Mouse (Mus musculus): ENCODE data around the gene Clrn1. TPM values are rescaled to one million over a fixed set of nuclear protein-coding genes. Genes with fewer than 3 reads are reported as not detected.

Clrn1 gene
- 0.09 TPM for polyA plus RNA-seq (2014; fragmentation: Illumina TruSeq; extraction: RNeasy Lipid Tissue Mini Kit (QIAGEN cat#74804); ENCODE audit: low read depth, low replicate concordance)

GRCm38 (mm10) chr3:58884801-58885573, at the start of gene Clrn1:
Gene Clrn1, minus strand, starts transcription at chr3:58885340.

DNA sequence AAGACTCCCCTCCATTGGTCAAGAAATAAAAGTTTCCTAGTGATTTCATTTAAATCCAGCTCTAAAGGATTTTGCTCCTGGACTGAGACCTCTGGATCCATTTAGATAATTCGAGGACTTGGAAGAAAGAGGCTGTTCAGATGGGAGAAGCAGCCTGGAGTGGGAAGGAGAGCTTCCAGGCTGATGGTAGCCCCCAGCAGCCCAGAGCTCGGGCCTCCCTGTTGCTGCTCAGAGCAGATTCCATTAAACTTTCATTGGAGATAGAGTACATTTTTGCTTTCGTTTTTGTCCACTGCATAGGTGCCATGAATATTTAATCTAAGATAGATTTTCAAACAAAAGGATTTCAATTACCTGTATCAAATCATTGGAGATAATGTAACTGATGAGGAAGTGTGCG, 62.9 kb downstream of the Clrn1 start, which contains the start of gene Mindy4b-ps:
Gene Mindy4b-ps, minus strand, starts transcription at position 101 of the 400 bp plus-strand sequence.

Other genes starting within 250 kb of the Clrn1 start
- gene Erich6, start 248.1 kb downstream of the Clrn1 start, polyA plus RNA-seq (2014; fragmentation: Illumina TruSeq; extraction: RNeasy Lipid Tissue Mini Kit (QIAGEN cat#74804); ENCODE audit: low read depth, low replicate concordance) = 1.8 TPM
- 7.6 TPM for gene Siah2, start 192.9 kb downstream of the Clrn1 start, polyA plus RNA-seq (2014; fragmentation: Illumina TruSeq; extraction: RNeasy Lipid Tissue Mini Kit (QIAGEN cat#74804); ENCODE audit: low read depth, low replicate concordance)
- not detected for gene Mindy4b-ps, start 63.0 kb downstream of the Clrn1 start, polyA plus RNA-seq (2014; fragmentation: Illumina TruSeq; extraction: RNeasy Lipid Tissue Mini Kit (QIAGEN cat#74804); ENCODE audit: low read depth, low replicate concordance)
- gene Med12l, start 120.5 kb upstream of the Clrn1 start, polyA plus RNA-seq (2014; fragmentation: Illumina TruSeq; extraction: RNeasy Lipid Tissue Mini Kit (QIAGEN cat#74804); ENCODE audit: low read depth, low replicate concordance) = 2.6 TPM
- gene Gpr171, start 216.5 kb upstream of the Clrn1 start, polyA plus RNA-seq (2014; fragmentation: Illumina TruSeq; extraction: RNeasy Lipid Tissue Mini Kit (QIAGEN cat#74804); ENCODE audit: low read depth, low replicate concordance) = 0.40 TPM